Mouse (Mus musculus) mouse embryonic stem cell (cell line): ENCODE results near the gene Rgr.
"Not testable (repeated sequence)": the region's sequence is repeated elsewhere in the genome, so short reads cannot be mapped to it uniquely, and the experiment has no call there.

Experiments used
- in situ Hi-C, 2 experiments: fragments of 300-500 bp; cut with MboI; formaldehyde crosslinking; loops; 1 replicate in 1 of 2; 3 replicates in 1 of 2; pipeline ENCODE4 v1.14.3; 2019 to 2020; ENCODE audit warnings: low sequenced_read_pairs in 2 of 2, low pct_unique_long_range_greater_than_20kb in 1 of 2, mixed read lengths in 1 of 2; ENCODE audit not compliant: unreplicated experiment in 1 of 2

The Rgr gene

DNA sequence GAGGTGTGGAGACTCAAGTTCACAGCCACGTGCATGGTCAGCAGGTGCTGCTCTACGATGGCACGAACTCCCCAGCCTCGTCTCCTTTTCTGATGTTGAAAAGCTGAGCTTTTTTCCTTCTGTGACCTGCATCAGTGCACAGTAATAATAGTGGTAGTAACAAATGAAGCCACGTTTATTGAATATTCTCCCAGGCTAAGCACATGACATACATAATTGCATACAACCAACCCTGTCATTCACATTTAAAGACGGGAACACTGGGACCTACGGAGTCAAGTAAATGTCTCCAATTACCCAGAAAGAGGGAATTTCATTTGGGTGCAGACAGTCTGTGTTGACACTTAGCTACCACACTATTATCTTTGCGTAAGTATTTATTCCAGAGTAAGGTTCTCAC lies 42.3 kb downstream of the Rgr start:
- in situ Hi-C loops: no loop called here

DNA sequence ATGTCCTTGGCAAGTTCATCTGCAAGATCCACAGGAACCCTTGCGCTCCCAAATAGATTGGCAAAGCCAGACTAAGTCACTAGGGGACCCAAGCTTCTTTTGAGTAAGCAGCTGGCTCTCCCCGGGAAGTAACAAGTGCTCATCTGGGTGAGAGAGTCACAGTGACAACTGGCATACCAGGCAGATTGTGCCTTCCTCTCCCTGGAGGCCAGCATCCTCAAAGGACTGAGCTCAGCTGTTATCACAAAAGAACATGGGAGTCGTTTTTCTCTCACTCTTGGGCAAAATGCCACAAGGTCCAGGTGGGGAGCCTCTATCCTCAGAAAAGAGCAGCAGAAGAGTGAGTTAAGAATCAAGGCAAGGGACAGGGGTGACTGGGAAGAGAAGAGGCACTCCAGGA lies 42.9 kb downstream of the Rgr start:
- in situ Hi-C loops: no loop called here

DNA sequence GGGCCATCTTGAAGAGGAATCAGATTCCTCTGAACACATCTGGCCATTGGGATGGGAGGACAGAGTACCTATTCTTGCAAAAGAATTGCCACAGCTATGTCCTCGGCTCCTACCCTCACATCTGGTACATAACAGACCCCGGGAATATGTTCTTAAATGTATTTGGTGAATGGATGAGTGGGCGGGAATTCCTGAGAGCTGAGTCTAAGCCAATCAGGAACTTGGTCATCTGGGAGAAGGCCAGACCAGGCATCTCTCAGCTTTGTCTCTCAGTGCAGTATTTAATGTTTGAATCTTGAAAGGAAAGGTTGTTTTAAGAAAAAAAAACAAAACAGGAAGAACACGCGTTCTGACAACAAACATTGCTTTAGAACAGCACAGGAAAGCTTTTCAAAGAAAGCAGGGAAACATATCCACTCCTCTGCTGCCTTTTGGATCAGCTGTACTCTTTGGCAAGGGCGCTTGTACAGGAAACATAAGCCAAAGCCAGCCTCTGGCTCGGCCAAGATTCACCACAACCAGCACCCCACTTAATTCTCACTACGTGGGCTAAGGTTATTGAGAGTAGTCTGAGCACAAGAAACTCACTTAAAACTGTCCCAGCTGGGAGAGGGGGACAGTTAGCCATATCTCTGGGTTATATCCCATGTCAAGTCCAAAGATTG lies 45.2 kb downstream of the Rgr start:
- in situ Hi-C loops: no loop called here

DNA sequence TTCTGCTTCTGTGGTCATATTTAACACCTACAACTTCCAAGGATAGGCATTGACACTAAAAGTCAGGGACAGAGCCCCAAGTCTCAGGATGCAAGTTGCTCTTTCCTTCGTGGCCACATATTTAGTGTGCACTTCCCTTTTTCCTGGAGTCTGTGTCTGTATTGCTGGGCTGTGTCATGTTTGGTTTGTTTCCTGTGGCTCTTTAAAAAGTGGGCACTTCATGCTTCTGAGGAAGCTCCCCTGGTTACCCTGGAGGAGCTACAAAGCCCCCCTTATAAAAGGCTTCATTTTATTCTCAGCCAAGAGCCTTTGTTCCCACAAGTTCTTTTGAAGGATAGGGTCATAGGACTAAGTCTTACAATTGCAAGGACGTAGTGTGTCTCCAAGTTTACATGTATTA lies 45.9 kb downstream of the Rgr start:
- in situ Hi-C loops: no loop called here

DNA sequence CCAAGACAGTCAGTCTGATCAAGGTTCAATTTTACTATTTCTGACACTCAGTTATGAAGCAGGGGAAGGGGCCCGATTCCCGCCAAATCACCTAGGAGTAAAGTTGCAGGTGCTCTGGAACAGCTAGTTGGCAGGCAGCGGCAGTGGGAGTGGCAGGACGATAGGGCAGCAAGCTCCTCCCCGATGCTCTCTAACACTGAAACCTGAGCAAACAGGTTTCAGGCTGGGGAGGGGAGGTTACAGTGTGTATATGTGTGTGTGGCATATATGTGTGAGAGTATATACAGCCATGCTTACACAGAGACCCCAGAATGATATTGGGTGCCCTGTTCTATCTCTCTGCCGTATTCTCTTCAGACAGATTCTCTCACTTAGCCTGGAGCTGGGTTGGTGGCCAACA lies 48.0 kb downstream of the Rgr start:
- in situ Hi-C loops: not testable (repeated sequence)

DNA sequence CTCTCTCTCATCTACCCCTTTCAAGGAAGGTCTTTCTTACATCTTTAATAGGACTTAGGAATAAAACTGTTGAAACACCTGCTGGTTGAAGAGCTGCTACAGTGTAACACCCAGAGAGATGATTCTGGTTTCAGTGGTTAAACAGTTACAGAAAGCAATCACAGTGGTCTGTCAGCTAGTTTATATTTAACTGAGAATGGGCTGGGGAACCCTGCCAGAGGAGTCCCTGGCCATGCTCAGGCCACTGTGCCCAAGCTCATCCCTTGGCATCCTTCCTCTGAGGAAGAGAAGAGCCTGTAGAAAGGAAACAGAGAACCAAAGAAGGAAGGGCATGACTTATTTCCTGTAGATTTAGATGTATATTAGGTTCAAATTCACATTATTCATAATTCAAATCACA lies 59.0 kb downstream of the Rgr start:
- in situ Hi-C loops: no loop called here

DNA sequence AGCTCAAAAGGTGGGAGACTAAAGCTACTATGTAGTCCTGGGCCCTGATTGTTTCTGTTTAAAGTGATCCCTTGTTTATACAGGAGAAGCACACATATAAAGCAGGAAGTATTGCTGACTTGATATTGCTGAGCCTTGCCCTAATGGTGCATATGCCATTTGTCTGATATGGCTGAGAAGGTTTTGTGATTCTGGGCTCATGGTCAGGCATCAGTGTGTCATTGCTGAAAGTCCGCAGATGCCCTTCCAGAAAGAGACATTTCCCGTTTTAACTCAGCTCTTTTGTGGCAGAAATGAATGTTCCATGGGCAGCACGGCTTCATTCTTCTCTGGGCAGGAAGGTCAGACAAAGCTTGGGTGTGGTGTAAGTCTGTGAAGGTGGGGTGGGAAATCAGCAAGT lies 63.1 kb downstream of the Rgr start:
- in situ Hi-C loops: no loop called here
